Mouse (Mus musculus) spleen, adult 2 months (tissue): ENCODE data around the gene Olfr97.

ENCODE experiments used
- CTCF ChIP-seq: fragments of 200-500 bp; IDR thresholded peaks from 2 replicates; pipeline ENCODE4 v1.5.1; 2011; ENCODE audit warnings: mild to moderate bottlenecking, inconsistent platforms; ENCODE audit not compliant: insufficient read depth, insufficient read length, insufficient replicate concordance; ENCODE audit errors: extremely low read depth
- POLR2A ChIP-seq: fragments of 200-500 bp; IDR thresholded peaks from 2 replicates; pipeline ENCODE4 v1.6.1; 2011; ENCODE audit warnings: low read depth, low read length, inconsistent platforms

- TF ChIP-seq POLR2A (no peak), CTCF (no peak)
Measured at GRCm38 (mm10) chr17:37193656-37194055, 43.5 kb downstream of the Olfr97 start, which contains the start of gene Ubd.
